Mouse (Mus musculus) thymus, adult 2 months (tissue): Measurements from ENCODE around the gene Zfp458. TPM values are rescaled to one million over a fixed set of nuclear protein-coding genes. Genes with fewer than 3 reads are reported as not detected.
"Not testable (repeated sequence)": the region's sequence is repeated elsewhere in the genome, so short reads cannot be mapped to it uniquely, and the experiment has no call there.

Experiments used
- DNase-seq: peaks from one replicate; pipeline ENCODE4 v3.0.0; 2021
- H3K27ac ChIP-seq: fragments of 200-500 bp; 2 replicates; pipeline ENCODE4 v1.5.1; 2012; ENCODE audit warnings: low read length, control low read depth; ENCODE audit not compliant: control insufficient read depth, insufficient read depth
- H3K27me3 ChIP-seq: fragments of 200-500 bp; 2 replicates; pipeline ENCODE4 v1.6.1; 2012; ENCODE audit warnings: mild to moderate bottlenecking, low read length, moderate library complexity, mixed read lengths; ENCODE audit not compliant: control insufficient read depth, insufficient read depth
- H3K36me3 ChIP-seq: fragments of 200-500 bp; 2 replicates; pipeline ENCODE4 v1.6.1; 2012; ENCODE audit warnings: mild to moderate bottlenecking, low read length, moderate library complexity; ENCODE audit not compliant: control insufficient read depth, insufficient read depth
- H3K4me1 ChIP-seq: fragments of 200-500 bp; replicated peaks from 2 replicates; pipeline ENCODE4 v1.6.1; 2012; ENCODE audit warnings: low read length; ENCODE audit not compliant: control insufficient read depth, insufficient read depth
- H3K4me3 ChIP-seq: fragments of 200-500 bp; 2 replicates; pipeline ENCODE4 v1.5.1; 2012; ENCODE audit warnings: mild to moderate bottlenecking, low read length, control low read depth, moderate library complexity; ENCODE audit not compliant: control insufficient read depth, insufficient read depth
- CTCF ChIP-seq: fragments of 200-500 bp; IDR thresholded peaks from 2 replicates; pipeline ENCODE4 v1.5.1; 2012; ENCODE audit warnings: mild to moderate bottlenecking, control low read depth, low read length, moderate library complexity, borderline replicate concordance; ENCODE audit not compliant: control insufficient read depth, poor library complexity, insufficient read depth; ENCODE audit errors: extremely low read depth
- POLR2A ChIP-seq: fragments of 200-500 bp; IDR thresholded peaks from 2 replicates; pipeline ENCODE4 v1.6.1; 2012; ENCODE audit warnings: mild to moderate bottlenecking, low read length, control low read depth, moderate library complexity; ENCODE audit not compliant: control insufficient read depth, poor library complexity, insufficient read depth; ENCODE audit errors: extremely low read depth
- WGBS: fragments of 180-500 bp; shearing (Covaris S2); methylation state at CpG from one replicate; pipeline ENCODE4 v1.1.7; 2018; 5-methylcytosine and 5-hydroxymethylcytosine counted together
- polyA plus RNA-seq: library from polyadenylated mRNA; depleted of rRNA; stranded (reverse); fragments of >200 nt; gene quantifications from 2 replicates; pipeline ENCODE4 v1.2.3, GENCODE M21; 2012; rRNA removed

The Zfp458 gene
- 0.97 and 1.1 TPM in 2 replicates for polyA plus RNA-seq

DNA sequence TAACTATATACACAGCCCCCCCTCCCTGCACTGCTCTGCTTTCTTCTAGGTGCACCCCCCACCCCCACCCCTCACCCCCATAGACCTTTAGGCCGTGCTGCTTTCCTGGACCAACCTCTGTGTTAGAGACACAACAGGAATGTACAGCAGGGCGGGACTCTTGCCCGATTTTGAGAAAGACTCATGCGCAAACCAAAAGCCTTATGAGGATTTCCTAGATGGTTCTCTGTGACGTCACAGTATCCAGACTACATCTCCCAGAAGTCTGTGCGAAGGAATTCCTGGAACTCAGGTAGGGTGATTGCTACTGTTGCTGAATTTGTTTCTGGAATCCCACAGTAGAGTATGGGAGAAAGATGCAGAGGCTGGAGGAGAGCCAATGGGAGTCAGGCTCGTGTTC is at the start of gene Zfp458:
Gene Zfp458 (minus strand): TSS at position 153 of the 400 bp plus-strand sequence.
- Histone ChIP-seq H3K4me3 (no peak within 1 kb of the TSS), H3K4me1 (no peaks in the 10 kb centered on the region), H3K27ac (no peak within 1 kb of the TSS), H3K36me3 (no peaks in the 10 kb centered on the region), H3K27me3 (no peaks in the 10 kb centered on the region)
- DNase-seq: no peak
- 55% methylated on average over 7 of the region's 7 CpGs for WGBS
- TF ChIP-seq POLR2A (no peak), CTCF (no peak)

DNA sequence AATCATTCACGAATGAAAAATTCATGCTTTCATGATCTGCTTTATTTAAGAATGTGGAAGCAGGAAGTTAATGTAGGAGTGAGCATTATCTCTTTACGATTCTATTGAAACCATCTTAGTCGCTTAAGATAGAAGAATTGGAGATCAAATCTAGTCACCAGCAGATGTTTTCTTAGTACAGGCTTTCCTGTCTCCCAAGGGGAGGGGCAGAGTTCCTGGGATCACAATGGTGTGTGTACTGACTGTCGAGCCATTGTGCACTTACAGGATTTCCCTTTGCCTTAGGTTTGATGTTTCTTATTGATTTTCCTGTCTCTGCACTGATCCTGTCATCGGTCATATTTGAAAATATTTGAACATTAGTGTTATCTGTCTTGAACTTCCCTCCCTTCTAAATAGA is 28.5 kb upstream of the Zfp458 start:
- H3K4me1 ChIP-seq: no peaks in the 10 kb centered on the region

DNA sequence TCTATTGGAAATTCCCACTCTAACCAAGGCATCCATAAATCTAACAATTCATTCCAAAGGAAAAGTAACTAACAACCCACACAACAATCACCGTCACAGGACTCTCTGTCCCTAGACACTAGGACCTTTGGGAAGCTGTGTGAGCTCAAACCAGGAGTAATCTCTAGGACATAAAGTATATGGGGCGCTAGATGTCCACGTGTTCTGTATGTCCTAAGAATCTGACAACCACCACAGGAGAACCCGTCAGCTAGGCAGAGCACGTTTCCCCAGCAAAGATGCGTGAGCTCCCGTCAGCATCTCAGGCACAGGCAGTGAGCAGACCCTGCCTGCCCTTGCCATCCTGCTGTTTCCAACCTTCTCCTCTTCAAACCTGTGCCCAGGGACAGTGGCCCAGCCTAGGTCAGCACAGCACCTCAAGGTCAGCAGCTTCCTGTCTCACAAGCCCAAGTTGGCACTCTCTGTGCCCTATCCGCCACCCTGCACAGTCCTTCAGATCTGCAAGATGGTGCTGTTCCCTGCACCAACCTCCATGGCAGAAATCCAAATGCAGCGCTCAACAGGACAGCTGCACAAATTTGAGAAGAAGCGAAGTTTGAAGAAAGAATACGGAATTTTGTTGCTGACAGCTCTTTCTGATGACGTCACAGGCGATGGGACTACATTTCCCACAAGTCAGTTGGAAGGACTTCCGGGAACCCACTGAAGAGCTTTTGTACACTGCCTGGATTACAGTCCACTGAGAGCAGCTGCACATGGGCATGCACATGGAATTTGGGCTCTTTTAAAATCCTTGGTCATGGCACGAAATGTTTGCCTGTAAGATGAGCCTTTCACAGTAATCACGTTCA is 27.8 kb upstream of the Zfp458 start, which contains the start of gene Zfp457:
Gene Zfp457 (minus strand): TSS at position 664 of the 851 bp plus-strand sequence.
- H3K27ac ChIP-seq: peak within 1 kb of the TSS; percentile 38; the same call in 1 of the 2 replicates

More for the DNA sequence above, 28.5 kb upstream of the Zfp458 start:
- 14% methylated on average over 5 of the region's 5 CpGs for WGBS
- Histone ChIP-seq H3K36me3 (no peaks in the 10 kb centered on the region), H3K4me3 (no peak overlapping the region), H3K27me3 (no peaks in the 10 kb centered on the region), H3K27ac (no peak overlapping the region)
- no peak for TF ChIP-seq POLR2A
- TF ChIP-seq CTCF: no peak
- no peak for DNase-seq

DNA sequence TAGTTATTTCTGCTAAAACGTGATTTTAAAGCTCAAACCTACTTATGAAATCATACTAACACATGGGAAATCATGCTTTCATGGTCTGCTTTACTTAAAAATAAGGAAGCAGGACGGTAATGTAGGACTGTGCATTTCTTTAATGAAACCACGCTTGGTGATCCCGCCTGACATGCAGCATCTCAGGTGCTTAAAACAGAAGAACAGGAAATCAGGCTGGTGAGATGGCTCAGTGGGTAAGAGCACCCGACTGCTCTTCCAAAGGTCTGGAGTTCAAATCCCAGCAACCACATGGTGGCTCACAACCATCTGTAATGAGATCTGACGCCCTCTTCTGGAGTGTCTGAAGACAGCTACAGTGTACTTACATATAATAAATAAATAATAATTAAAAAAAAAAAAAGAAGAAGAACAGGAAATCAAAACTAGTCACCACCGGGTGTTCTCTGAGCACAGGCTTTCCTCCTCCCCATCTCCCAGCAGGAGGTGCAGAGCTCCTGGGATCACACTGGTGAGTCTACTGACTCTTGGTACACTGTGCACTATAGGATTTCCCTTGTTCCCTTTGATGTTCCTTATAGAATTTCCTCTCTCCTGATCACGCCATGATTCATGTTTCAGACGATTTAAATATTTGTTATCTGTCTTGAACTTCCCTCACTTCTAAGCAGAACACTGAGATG is 8.7 kb downstream of the Zfp458 start:
- 27% methylated on average over 9 of the region's 9 CpGs for WGBS

More for the DNA sequence above, 27.8 kb upstream of the Zfp458 start, which contains the start of gene Zfp457:
- WGBS: 8% methylated on average over 16 of the region's 16 CpGs
- peak; percentile 84 for DNase-seq
- H3K4me1 ChIP-seq: no peaks in the 10 kb centered on the region
- H3K36me3 ChIP-seq: no peaks in the 10 kb centered on the region
- H3K4me3 ChIP-seq: peak within 1 kb of the TSS; percentile 94
- TF ChIP-seq CTCF: no peak
- no peak for TF ChIP-seq POLR2A
- no peaks in the 10 kb centered on the region for H3K27me3 ChIP-seq

DNA sequence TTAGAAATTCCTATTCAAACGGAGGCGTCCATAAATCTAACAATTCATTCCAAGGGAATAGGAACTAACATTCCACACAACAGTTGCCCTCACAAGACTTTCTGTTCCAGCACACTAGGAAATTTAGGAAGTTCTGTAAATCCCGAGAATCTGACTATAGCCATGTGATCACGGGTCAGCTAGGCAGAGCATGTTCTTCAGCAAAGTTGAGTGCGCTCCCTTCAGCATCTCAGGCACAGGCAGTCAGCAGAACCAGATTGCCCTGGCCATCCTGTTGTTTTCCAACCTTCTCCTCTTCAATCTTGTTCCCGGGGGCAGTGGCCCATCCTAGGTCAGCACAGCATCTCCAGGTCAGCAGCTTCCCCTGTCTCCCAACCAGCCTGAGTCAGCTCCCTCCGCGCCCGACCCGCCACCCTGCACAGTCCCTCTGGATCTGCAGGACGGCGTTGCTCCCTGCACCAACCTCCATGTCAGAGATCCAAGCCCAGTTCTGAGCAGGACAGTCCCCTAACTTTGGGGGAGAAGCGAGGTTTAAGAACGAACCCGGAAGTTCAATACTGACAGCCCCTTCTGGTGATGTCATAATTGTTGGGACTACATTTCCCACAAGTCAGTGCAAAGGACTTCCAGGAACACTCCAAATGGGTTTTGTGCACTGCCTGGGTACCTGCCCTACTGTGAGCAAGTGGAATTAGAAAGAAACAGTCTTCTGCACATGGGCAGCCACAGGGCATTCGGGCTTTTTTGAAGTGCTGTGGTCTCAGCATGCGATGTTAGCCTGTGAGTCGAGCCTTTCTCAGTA is 9.5 kb downstream of the Zfp458 start:
- peak; percentile 79 for DNase-seq
- TF ChIP-seq CTCF (no peak), POLR2A (no peak)
- no peak overlapping the region for H3K27ac ChIP-seq
- H3K36me3 ChIP-seq: no peaks in the 10 kb centered on the region
- H3K4me3 ChIP-seq: peak overlapping the region; percentile 98
- 10% methylated on average over 18 of the region's 18 CpGs for WGBS
- H3K27me3 ChIP-seq: no peaks in the 10 kb centered on the region
- no peaks in the 10 kb centered on the region for H3K4me1 ChIP-seq

More for the DNA sequence above, 8.7 kb downstream of the Zfp458 start:
- not testable (repeated sequence) for H3K27me3 ChIP-seq, H3K27ac ChIP-seq, H3K4me1 ChIP-seq, H3K36me3 ChIP-seq, DNase-seq
- peak overlapping the region; percentile 98 for H3K4me3 ChIP-seq

DNA sequence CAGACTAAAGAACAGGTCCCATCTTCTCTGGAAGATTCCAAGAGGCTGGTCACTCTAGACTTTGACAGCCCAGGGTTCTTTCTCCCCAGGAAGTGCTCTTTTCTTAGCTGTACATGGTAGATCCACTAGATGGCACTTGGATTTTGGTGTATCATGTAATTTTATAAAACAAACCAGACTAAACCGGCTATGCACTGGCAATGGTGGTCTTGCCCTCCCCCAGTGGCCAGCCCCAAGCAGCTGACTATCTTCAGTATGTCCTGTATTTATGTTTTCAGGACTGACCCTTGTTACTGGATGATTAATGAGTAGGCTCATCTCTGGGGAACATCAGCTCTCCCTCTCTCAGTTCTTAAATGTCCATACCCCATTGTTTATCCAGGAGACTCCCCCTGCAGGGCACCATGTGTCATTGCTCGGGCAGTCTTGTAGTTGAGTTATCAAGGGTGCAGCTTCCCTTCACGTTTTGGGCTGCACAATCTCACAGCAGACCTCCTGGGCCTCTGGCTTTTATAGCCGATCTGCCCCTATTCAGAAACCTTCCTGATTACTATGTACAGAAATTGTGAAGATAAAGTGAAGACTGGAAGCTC is 64.2 kb downstream of the Zfp458 start:
- Histone ChIP-seq H3K4me3 (no peak overlapping the region), H3K27ac (no peak overlapping the region), H3K4me1 (no peaks in the 10 kb centered on the region), H3K36me3 (no peaks in the 10 kb centered on the region), H3K27me3 (no peaks in the 10 kb centered on the region)
- DNase-seq: peak; percentile 10
- 67% methylated on average over 4 of the region's 4 CpGs for WGBS
- TF ChIP-seq CTCF (no peak), POLR2A (no peak)

Other genes with a start within 250 kb of the Zfp458 start
- 0.65 and 0.73 TPM in 2 replicates for gene Zfp712, start 217.3 kb downstream of the Zfp458 start, polyA plus RNA-seq
- 0.24 and 0.42 TPM in 2 replicates for gene Zfp708, start 180.5 kb downstream of the Zfp458 start, polyA plus RNA-seq
- gene Gm28557, start 169.9 kb downstream of the Zfp458 start, polyA plus RNA-seq: 1.5 TPM in 2 replicates
- gene Rslcan18, start 162.2 kb downstream of the Zfp458 start, polyA plus RNA-seq: 0.05 and 0.17 TPM in 2 replicates
- 0.18 and 0.23 TPM in 2 replicates for gene Zfp759, start 156.8 kb downstream of the Zfp458 start, polyA plus RNA-seq
- gene Rsl1, start 105.3 kb downstream of the Zfp458 start, polyA plus RNA-seq: 2.8 and 4.5 TPM in 2 replicates
- gene Zfp455, start 84.0 kb downstream of the Zfp458 start, polyA plus RNA-seq: 0.24 and 0.30 TPM in 2 replicates
- gene Zfp457, start 28.0 kb upstream of the Zfp458 start, polyA plus RNA-seq: 1.4 and 2.4 TPM in 2 replicates
- 1.5 and 2.0 TPM in 2 replicates for gene Zfp595, start 54.1 kb upstream of the Zfp458 start, polyA plus RNA-seq
- gene Gm28044, start 82.1 kb upstream of the Zfp458 start, polyA plus RNA-seq: not detected in 2 replicates
- 0.82 TPM in 2 replicates for gene Zfp953, start 82.1 kb upstream of the Zfp458 start, polyA plus RNA-seq
- 0.23 TPM in 1 of 2 replicates, not detected in the other for gene Gm28041, start 97.3 kb upstream of the Zfp458 start, polyA plus RNA-seq
- gene Zfp456, start 97.3 kb upstream of the Zfp458 start, polyA plus RNA-seq: 0.37 and 0.65 TPM in 2 replicates
- 1.6 and 5.0 TPM in 2 replicates for gene Zfp429, start 121.4 kb upstream of the Zfp458 start, polyA plus RNA-seq
- 0.41 and 0.61 TPM in 2 replicates for gene Zfp459, start 143.0 kb upstream of the Zfp458 start, polyA plus RNA-seq
- gene Zfp874a, start 173.2 kb upstream of the Zfp458 start, polyA plus RNA-seq: 2.4 and 3.6 TPM in 2 replicates
- gene Zfp874b, start 205.8 kb upstream of the Zfp458 start, polyA plus RNA-seq: 5.9 and 6.3 TPM in 2 replicates
- gene Zfp58, start 222.1 kb upstream of the Zfp458 start, polyA plus RNA-seq: 1.2 and 1.7 TPM in 2 replicates
- gene Gm26965, start 247.7 kb upstream of the Zfp458 start, polyA plus RNA-seq: not detected in 2 replicates
- gene Zfp87, start 247.7 kb upstream of the Zfp458 start, polyA plus RNA-seq: 31.2 and 43.7 TPM in 2 replicates